Mouse (Mus musculus): Measurements from ENCODE around the gene Dennd6a. TPM values are rescaled to one million over a fixed set of nuclear protein-coding genes. Genes with fewer than 3 reads are reported as not detected.
A peak's percentile ranks its signal among the peaks of the same experiment; 100 is the strongest.
"Not testable (repeated sequence)": the region's sequence is repeated elsewhere in the genome, so short reads cannot be mapped to it uniquely, and the experiment has no call there.

Dennd6a gene
- total RNA-seq (2021) = 10 to 100 TPM; 26.9 to 27.0 TPM
- long read RNA-seq, experiment 1, full-length matches to known transcripts = 20 of 25 reads
- long read RNA-seq, experiment 1, partial matches to known transcripts = 1 of 25 reads
- long read RNA-seq, experiment 1, other reads (novel, unspliced or antisense) = 4 of 25 reads
- long read RNA-seq, experiment 2, full-length matches to known transcripts = 10 of 21 reads
- long read RNA-seq, experiment 2, partial matches to known transcripts = 3 of 21 reads
- long read RNA-seq, experiment 2, other reads (novel, unspliced or antisense) = 8 of 21 reads

DNA sequence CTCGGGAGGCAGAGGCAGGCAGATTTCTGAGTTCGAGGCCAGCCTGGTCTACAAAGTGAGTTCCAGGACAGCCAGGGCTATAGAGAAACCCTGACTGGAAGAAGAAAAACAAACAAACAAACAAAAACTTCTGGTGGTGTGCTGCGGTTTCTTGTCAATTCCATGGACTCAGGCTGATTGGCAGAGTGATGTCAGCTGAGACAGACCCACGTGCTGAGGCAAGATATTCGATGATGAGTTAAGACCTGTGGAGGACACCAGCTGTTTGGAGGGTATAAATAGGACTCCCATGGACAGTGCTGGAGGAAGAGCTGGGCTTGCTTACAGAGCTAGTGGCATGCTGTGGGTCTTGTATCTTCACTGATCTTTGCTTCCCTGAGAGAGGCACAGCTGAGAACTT, at the start of gene Dennd6a:
Gene Dennd6a, plus strand, starts transcription at position 301 of the 400 bp plus-strand sequence.
- not testable (repeated sequence) for DNase-seq (ENCODE audit: low spot score in 2 of 2)

DNA sequence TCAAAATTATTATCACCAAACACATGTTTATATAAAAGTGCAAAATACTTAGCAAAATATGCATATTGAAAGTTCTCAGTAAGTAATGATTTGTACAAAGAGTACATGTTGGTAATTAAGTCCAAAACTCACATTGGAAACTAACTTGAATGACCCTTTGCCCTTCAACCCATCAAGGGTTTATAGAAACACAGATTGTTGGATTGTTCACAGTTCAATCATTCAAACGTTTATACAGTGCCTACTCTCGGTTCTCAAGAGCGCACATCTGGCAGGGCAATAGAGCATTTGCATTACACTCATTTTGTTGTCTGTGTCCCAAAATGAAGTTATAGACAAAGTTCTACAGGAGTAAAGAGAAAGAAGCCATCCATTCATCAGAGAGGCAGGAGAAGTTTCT, 47.7 kb upstream of the Dennd6a start:
- no peak for DNase-seq (ENCODE audit: low spot score in 2 of 2)

DNA sequence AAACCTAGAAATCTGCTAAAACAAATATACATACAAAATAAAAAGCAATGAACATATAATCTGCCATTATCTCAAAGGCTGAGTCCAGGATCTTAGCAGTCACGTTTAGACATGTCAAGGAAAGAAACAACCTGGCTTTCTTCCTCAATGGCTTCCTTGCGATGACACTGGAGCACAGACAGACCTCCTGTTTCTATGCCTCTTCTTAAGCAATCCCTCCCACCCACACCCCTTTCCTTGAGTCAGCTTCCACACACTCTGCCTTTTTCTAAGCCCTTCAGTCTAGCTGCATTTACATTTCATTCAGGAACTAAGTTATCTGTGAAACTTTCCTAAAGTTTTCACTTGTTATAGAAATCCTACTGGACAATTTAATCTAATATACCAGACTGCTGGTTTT, 45.4 kb upstream of the Dennd6a start:
- DNase-seq (ENCODE audit: low spot score in 2 of 2) = no peak

- DNase-seq (ENCODE audit: low spot score in 2 of 2) = no peak
These were observed 43.3 kb upstream of the Dennd6a start for GRCm38 (mm10) chr14:26530350-26530749.

- DNase-seq (ENCODE audit: low spot score in 2 of 2) = no peak
These were observed 42.0 kb upstream of the Dennd6a start for GRCm38 (mm10) chr14:26531410-26532313.

GRCm38 (mm10) chr14:26532752-26533151, 40.9 kb upstream of the Dennd6a start:
- no peak for DNase-seq (ENCODE audit: low spot score in 2 of 2)

- DNase-seq (ENCODE audit: low spot score in 2 of 2) = peak in 1 of 2 experiments; percentile 7
These were observed 40.4 kb upstream of the Dennd6a start for GRCm38 (mm10) chr14:26533267-26533666.

DNA sequence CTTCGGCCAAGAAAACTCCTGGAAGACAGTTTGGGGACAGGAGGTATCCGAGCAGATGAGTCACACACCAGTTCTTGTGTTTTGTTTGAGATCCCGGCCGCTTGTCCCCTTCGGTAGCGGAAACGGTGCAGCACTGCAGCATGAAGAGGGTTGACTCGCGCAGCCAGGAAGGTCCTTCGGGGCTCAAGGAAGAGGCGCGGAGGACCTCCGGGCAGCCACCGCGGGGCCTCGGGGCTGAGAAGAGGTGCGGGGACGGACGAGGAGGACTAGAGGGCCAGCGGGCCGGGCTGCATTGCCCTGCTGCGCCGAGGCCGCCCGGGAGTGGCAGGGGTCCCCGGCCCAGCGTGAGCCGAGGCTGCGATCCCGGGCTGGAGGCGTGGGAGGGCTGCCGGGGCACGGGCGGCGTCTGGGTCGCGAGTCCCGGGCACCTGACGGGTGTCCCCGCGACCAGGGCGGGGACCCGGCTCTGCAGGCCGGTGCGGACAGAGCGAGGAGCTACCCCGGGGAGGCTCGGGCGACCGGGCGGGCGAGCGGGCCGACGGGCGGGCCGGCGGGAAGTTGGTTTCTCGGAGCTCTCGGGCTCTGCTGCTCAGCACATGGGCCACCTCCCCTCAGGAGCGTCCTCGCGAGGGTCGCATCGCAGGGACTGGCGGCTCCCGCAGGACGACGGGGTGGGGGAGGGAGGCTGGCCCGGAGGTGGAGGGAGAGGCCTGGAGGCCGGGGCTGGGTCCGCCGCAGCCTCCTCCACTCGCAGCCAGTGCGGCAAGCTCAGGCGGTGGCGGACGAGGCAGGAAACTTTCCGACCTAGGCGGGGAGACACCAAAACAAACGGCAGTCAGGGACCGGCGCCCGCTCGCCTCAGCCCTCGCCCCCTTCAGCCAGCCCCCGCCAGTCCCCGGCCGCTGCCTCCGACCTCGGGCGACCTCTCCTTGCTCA, 39.6 kb upstream of the Dennd6a start:
- DNase-seq (ENCODE audit: low spot score in 2 of 2) = no peak

DNA sequence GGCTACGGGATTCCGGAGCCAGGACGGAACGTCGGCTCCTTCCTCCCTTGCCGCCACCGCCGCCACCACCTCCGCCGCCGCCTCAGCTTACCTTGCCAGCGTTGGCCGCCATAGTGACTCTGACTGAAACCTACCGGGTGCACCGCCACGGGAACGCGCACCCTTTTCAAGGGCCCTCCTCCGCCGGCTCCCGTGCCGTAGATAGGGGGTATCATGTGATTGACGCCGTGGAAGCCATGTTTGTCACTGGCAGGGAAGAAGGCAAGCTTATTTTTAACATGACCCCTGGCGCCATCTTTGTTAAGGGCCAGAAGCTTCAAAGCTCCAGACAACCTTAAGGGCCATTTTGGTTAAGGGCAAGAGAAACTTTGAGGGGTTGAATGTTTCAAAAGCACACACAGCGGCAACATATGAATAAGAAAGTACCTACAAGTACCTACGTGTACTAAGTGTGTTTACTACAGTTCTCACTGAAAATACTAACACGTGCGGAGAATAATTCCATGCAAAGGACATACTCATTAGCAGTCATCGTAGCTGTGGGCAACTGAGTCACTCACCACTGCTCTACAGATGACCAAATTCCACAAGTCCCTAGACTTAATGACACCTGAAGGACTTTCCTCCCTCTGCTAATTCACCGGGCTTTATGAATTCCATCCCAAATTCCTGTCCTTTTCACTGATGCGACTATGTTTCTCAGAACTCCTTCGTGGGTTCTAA, 38.7 kb upstream of the Dennd6a start, which contains the start of gene Slmap:
Gene Slmap, minus strand, starts transcription at position 175 of the 723 bp plus-strand sequence.
- DNase-seq (ENCODE audit: low spot score in 2 of 2) = peak; percentile 99 to 100

DNA sequence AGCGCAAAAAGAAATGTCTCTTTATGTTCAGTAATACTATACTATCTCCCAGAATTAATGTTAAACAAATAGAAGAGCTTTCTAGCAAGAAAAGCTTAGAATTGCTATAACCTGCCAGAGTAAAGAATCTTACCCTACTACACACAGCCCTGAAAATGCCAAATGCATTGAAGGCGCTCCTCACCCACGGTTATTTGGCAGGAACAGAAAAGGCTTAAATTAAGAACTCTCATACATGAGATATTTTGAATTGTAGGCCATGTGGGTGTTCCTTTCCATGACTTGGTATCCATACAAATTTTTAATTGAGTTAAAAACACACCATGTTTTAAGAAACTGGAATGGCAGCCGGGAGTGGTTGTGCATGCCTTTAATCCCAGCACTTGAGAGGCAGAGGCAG, 34.4 kb upstream of the Dennd6a start:
- no peak for DNase-seq (ENCODE audit: low spot score in 2 of 2)

DNA sequence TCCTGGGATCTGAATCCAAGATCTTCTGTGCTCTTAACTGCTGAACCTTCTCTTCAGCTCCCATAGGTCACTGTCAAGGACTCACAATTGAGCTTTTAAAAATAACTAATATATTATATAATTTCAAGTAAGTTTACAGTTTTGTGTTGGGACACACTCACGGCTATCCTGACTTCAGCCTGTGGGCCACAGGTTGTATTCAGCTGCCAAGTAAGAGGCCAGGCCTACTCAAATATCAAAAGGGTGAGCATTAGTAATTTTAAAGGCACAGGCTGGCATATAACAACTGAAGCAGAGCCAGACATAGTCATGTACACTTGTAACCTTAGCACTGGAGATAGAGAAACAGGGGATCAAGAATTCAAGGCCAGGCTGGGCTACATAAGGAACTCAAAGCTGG, 33.1 kb upstream of the Dennd6a start:
- no peak for DNase-seq (ENCODE audit: low spot score in 2 of 2)

- no peak for DNase-seq (ENCODE audit: low spot score in 2 of 2)
These were observed 31.5 kb upstream of the Dennd6a start for GRCm38 (mm10) chr14:26542136-26542535.

- no peak for DNase-seq (ENCODE audit: low spot score in 2 of 2)
These were observed 25.9 kb upstream of the Dennd6a start for GRCm38 (mm10) chr14:26547516-26548488.

DNA sequence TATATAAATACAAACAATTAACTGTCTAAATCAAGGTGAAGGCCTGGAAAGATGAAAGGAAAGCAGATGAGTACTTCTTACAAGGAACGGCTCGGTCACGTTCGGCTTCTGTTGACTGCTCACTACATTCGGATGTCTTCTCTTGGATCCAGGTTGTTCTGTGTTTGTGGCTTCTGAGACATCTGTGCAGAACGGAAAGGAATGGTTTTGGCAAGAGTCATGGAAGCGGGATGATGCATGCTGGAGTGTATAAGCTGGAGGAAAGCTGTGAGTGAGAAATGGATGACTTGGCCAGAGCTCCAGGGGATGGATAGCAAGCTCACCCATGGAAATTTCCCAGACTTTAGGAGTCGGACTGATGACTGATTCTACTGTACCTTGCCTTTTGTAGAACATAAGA, 22.9 kb upstream of the Dennd6a start:
- DNase-seq (ENCODE audit: low spot score in 2 of 2) = no peak

GRCm38 (mm10) chr14:26552441-26552840, 21.2 kb upstream of the Dennd6a start:
- no peak for DNase-seq (ENCODE audit: low spot score in 2 of 2)

GRCm38 (mm10) chr14:26552853-26553252, 20.8 kb upstream of the Dennd6a start:
- DNase-seq (ENCODE audit: low spot score in 2 of 2) = no peak

GRCm38 (mm10) chr14:26557581-26557980, 16.1 kb upstream of the Dennd6a start:
- no peak for DNase-seq (ENCODE audit: low spot score in 2 of 2)

GRCm38 (mm10) chr14:26558536-26558935, 15.1 kb upstream of the Dennd6a start:
- DNase-seq (ENCODE audit: low spot score in 2 of 2) = no peak

- no peak for DNase-seq (ENCODE audit: low spot score in 2 of 2)
These were observed 11.4 kb upstream of the Dennd6a start for GRCm38 (mm10) chr14:26562247-26562646.
